Mouse (Mus musculus): Measurements from ENCODE around the gene Nrg3. TPM values are rescaled to one million over a fixed set of nuclear protein-coding genes. Genes with fewer than 3 reads are reported as not detected.

Nrg3 gene
- polyA plus RNA-seq, 1 experiment: not detected

DNA sequence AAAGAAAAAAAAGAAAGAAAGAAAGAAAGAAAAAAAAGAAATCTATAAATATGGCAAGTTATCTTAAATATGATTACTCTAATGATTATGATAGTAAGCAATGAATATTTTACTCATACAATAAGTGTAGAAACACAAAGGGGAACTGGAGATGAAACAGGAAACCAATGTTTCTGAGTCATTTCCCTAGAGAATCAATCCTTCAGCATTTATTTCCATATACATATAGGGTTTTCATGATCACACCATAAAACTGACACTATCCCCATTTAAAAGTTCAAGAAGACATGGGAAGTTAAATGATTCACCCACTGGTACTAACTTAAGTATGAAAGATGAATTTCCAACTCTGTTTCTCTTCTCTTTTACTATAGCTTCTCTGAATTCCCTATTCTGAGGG, 86.0 kb downstream of the Nrg3 start:
- H3K4me3 ChIP-seq (ENCODE audit: insufficient read depth, low read length): no peak overlapping the region
- H3K27ac ChIP-seq (ENCODE audit: insufficient read depth, low read depth, low read length): peak overlapping the region; percentile 51; the same call in 1 of the 2 replicates
- peaks cover 25% of the 10 kb centered on the region for H3K4me1 ChIP-seq (ENCODE audit: control insufficient read depth, insufficient read depth, low read length)
- TF ChIP-seq POLR2A (IDR thresholded peaks at IDR 0.05; ENCODE audit: borderline replicate concordance, low read depth, low read length) (no peak), CTCF (IDR thresholded peaks at IDR 0.05; ENCODE audit: low read depth, low read length) (no peak)

DNA sequence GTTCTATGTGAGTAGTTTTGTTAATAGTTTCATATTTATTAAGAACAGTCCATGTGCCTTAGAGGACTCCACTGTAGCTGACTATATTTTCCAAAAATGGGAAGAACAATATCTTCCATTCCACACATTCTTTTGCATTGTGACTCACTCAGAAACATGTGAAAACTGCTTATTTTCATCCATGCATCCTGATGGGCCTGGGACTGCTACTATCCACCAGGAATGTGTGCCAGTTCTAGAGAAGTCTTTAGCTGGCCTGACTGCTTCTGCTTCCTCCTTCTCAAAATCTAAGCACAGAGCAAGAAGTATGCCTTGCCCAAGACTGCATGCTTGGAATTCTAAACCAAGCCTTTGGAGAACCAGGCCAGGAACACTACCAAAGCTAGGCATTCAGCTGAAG, 91.6 kb downstream of the Nrg3 start:
- Histone ChIP-seq H3K4me1 (ENCODE audit: control insufficient read depth, insufficient read depth, low read length) (peaks cover 9% of the 10 kb centered on the region), H3K4me3 (ENCODE audit: insufficient read depth, low read length) (no peak overlapping the region), H3K27ac (ENCODE audit: insufficient read depth, low read depth, low read length) (no peak overlapping the region)
- TF ChIP-seq CTCF (IDR thresholded peaks at IDR 0.05; ENCODE audit: low read depth, low read length) (no peak), POLR2A (IDR thresholded peaks at IDR 0.05; ENCODE audit: borderline replicate concordance, low read depth, low read length) (no peak)

DNA sequence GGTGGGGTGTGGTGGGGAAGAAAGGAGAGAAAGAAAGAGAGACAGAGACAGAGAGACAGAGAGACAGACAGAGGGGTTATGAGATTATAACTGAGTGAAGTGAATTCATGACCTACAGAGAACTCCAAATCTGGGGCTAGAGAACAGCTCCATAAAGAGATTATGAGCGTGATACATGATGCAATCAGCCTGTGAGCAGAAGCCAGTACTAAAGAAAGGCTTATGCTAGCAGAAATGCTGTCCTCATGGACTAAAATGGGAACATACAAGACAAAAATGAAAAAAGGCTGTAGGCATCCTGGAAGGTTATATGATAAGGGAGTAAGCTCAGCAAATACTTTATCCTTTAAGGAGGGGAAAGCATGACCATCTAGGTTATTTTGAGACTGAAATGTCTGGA, 99.7 kb downstream of the Nrg3 start:
- H3K27ac ChIP-seq (ENCODE audit: insufficient read depth, low read depth, low read length): peak overlapping the region; percentile 31; the same call in 1 of the 2 replicates
- no peak overlapping the region for H3K4me3 ChIP-seq (ENCODE audit: insufficient read depth, low read length)
- peaks cover 3% of the 10 kb centered on the region for H3K4me1 ChIP-seq (ENCODE audit: control insufficient read depth, insufficient read depth, low read length)
- TF ChIP-seq POLR2A (IDR thresholded peaks at IDR 0.05; ENCODE audit: borderline replicate concordance, low read depth, low read length): no peak
- TF ChIP-seq CTCF (IDR thresholded peaks at IDR 0.05; ENCODE audit: low read depth, low read length): no peak

DNA sequence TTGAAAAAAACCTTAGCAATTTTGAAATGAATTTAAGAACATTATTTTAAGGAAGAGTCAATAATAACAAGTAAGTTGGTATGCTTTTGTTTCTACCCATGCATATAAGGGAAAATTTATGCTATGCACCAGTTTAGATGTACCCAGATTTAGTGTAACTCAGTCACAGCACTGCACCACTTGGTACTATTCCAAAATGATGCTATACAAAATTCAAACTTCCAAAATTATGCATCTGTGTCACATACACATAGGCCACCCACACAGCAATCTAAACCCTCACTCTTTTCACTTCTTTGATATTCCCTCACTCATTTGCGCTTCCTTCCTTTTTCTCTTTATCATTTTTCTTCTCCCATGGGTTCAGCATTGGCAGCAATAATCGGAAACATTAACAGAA, 116.6 kb downstream of the Nrg3 start:
- TF ChIP-seq POLR2A (IDR thresholded peaks at IDR 0.05; ENCODE audit: borderline replicate concordance, low read depth, low read length) (no peak), CTCF (IDR thresholded peaks at IDR 0.05; ENCODE audit: low read depth, low read length) (no peak)
- Histone ChIP-seq H3K27ac (ENCODE audit: insufficient read depth, low read depth, low read length) (no peak overlapping the region), H3K4me1 (ENCODE audit: control insufficient read depth, insufficient read depth, low read length) (peaks cover 12% of the 10 kb centered on the region), H3K4me3 (ENCODE audit: insufficient read depth, low read length) (no peak overlapping the region)

DNA sequence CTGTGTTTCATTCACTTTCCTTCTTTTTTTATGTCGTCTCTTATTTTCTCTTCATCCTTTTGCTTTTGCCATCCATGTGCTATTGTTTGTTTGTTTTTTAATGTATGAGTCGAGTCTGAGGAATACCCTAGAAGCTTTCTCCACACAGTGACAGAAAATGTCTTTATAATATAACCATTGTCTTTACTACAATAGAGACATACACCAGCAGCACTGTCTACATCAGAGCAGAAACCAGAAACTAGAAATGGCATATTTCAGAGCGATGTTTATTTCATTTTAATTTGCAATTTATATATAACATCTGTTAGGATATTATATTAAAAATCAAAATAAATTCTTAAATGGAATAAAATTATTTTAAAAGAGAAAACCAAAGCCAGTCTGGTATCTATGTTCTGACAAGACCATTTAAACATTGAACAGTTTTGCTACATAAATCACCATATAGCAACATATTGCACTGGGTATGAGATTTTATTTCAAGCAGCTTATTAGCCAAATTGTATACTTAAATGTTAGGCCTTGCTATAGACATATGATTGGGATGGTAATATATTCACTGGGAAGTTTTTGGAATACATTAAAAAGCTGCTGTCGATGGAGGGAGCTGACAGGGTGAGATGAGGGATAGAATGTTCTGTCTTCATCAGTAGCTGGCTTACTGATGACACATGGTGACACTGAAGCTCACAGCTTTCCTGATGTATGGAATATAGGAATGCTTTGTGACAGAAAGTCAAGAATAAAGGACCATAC, 120.7 kb downstream of the Nrg3 start:
- no peak for TF ChIP-seq POLR2A (IDR thresholded peaks at IDR 0.05; ENCODE audit: borderline replicate concordance, low read depth, low read length)
- TF ChIP-seq CTCF (IDR thresholded peaks at IDR 0.05; ENCODE audit: low read depth, low read length): no peak
- H3K4me1 ChIP-seq (ENCODE audit: control insufficient read depth, insufficient read depth, low read length): peaks cover 10% of the 10 kb centered on the region
- no peak overlapping the region for H3K4me3 ChIP-seq (ENCODE audit: insufficient read depth, low read length)
- H3K27ac ChIP-seq (ENCODE audit: insufficient read depth, low read depth, low read length): no peak overlapping the region

- Histone ChIP-seq H3K27ac (ENCODE audit: insufficient read depth, low read depth, low read length) (no peak overlapping the region), H3K4me3 (ENCODE audit: insufficient read depth, low read length) (no peak overlapping the region), H3K4me1 (ENCODE audit: control insufficient read depth, insufficient read depth, low read length) (no peaks in the 10 kb centered on the region)
- TF ChIP-seq CTCF (IDR thresholded peaks at IDR 0.05; ENCODE audit: low read depth, low read length) (no peak), POLR2A (IDR thresholded peaks at IDR 0.05; ENCODE audit: borderline replicate concordance, low read depth, low read length) (no peak)
Measured at GRCm38 (mm10) chr14:39317424-39318110, 155.3 kb downstream of the Nrg3 start.

DNA sequence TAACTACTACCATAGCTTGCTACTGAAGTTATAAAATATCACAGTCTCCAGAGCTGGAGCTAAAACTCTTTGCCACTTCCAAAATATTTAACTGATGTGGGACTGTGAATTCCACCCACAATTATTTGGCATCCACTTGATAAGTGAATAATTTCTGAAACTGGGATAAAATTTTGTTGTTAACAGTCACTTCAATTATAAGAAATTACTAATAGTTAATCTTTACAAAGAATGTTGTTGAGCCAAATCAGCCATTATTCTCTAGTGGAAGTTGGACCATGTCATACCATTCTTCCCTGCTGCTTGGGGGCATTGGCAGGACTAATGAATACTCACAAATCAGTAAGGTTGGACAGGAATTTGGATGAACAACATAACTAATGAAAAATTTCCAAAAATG, 158.8 kb downstream of the Nrg3 start:
- no peak overlapping the region for H3K27ac ChIP-seq (ENCODE audit: insufficient read depth, low read depth, low read length)
- no peak overlapping the region for H3K4me3 ChIP-seq (ENCODE audit: insufficient read depth, low read length)
- no peak for TF ChIP-seq CTCF (IDR thresholded peaks at IDR 0.05; ENCODE audit: low read depth, low read length)
- no peak for TF ChIP-seq POLR2A (IDR thresholded peaks at IDR 0.05; ENCODE audit: borderline replicate concordance, low read depth, low read length)
- H3K4me1 ChIP-seq (ENCODE audit: control insufficient read depth, insufficient read depth, low read length): no peaks in the 10 kb centered on the region

DNA sequence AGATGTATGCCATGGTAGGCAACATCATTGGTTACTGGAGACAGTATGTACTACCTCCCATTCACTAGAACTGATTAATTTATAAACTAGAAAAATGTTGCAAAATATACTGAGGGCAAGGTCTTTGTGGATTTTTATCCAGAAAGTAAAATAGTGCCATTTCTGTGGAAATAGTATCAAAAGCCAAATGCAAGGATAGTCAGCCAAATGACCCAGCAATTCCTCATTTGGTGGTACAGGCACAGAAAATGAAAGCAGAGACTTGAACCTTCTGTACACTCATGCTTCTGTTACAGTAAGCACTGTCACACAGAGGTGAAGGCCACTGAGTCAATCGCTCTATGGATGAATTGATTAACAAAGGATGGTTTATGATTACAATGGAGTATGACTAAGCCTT, 207.8 kb downstream of the Nrg3 start:
- Histone ChIP-seq H3K4me1 (ENCODE audit: control insufficient read depth, insufficient read depth, low read length) (no peaks in the 10 kb centered on the region), H3K27ac (ENCODE audit: insufficient read depth, low read depth, low read length) (no peak overlapping the region), H3K4me3 (ENCODE audit: insufficient read depth, low read length) (no peak overlapping the region)
- TF ChIP-seq POLR2A (IDR thresholded peaks at IDR 0.05; ENCODE audit: borderline replicate concordance, low read depth, low read length) (no peak), CTCF (IDR thresholded peaks at IDR 0.05; ENCODE audit: low read depth, low read length) (no peak)

- H3K27ac ChIP-seq (ENCODE audit: insufficient read depth, low read depth, low read length): no peak overlapping the region
- H3K4me1 ChIP-seq (ENCODE audit: control insufficient read depth, insufficient read depth, low read length): no peaks in the 10 kb centered on the region
- H3K4me3 ChIP-seq (ENCODE audit: insufficient read depth, low read length): no peak overlapping the region
- TF ChIP-seq CTCF (IDR thresholded peaks at IDR 0.05; ENCODE audit: low read depth, low read length) (no peak), POLR2A (IDR thresholded peaks at IDR 0.05; ENCODE audit: borderline replicate concordance, low read depth, low read length) (no peak)
Measured at GRCm38 (mm10) chr14:39264422-39264821, 208.5 kb downstream of the Nrg3 start.

- H3K4me3 ChIP-seq (ENCODE audit: insufficient read depth, low read length): no peak overlapping the region
- no peak for TF ChIP-seq CTCF (IDR thresholded peaks at IDR 0.05; ENCODE audit: low read depth, low read length)
- TF ChIP-seq POLR2A (IDR thresholded peaks at IDR 0.05; ENCODE audit: borderline replicate concordance, low read depth, low read length): no peak
- no peaks in the 10 kb centered on the region for H3K4me1 ChIP-seq (ENCODE audit: control insufficient read depth, insufficient read depth, low read length)
- no peak overlapping the region for H3K27ac ChIP-seq (ENCODE audit: insufficient read depth, low read depth, low read length)
Measured at GRCm38 (mm10) chr14:39261016-39261415, 211.9 kb downstream of the Nrg3 start.

Measured in bone marrow macrophage, adult 2 months (primary cell).